Mouse (Mus musculus) heart, embryonic 16.5 days (tissue): ENCODE data around the gene Taok3. TPM values are rescaled to one million over a fixed set of nuclear protein-coding genes. Genes with fewer than 3 reads are reported as not detected.

Experiments
- ATAC-seq: fragments of 200-750 bp; cut with Nextera tagmentation; replicated peaks from 2 replicates; pipeline ENCODE4 v1.8.0; 2017; ENCODE audit warnings: moderate number of reproducible peaks; ENCODE audit not compliant: insufficient read depth, low FRiP score; ENCODE audit errors: extremely low read depth
- H3K27ac ChIP-seq: fragments of 300-500 bp; sonication (generic); 2 replicates; pipeline ENCODE4 v1.5.1; 2014; ENCODE audit warnings: mild to moderate bottlenecking, low read length, control low read depth, moderate library complexity
- H3K27me3 ChIP-seq: fragments of 300-500 bp; sonication (generic); 2 replicates; pipeline ENCODE4 v1.6.1; 2014; ENCODE audit warnings: low read length, mixed read lengths; ENCODE audit not compliant: control insufficient read depth, insufficient read depth
- H3K36me3 ChIP-seq: fragments of 300-500 bp; sonication (generic); 2 replicates; pipeline ENCODE4 v1.6.1; 2014; ENCODE audit not compliant: control insufficient read depth, insufficient read depth
- H3K4me1 ChIP-seq: fragments of 300-500 bp; sonication (generic); 2 replicates; pipeline ENCODE4 v1.6.1; 2014; ENCODE audit warnings: low read length, mixed read lengths; ENCODE audit not compliant: control insufficient read depth, insufficient read depth
- H3K4me2 ChIP-seq: fragments of 300-500 bp; sonication (generic); 2 replicates; pipeline ENCODE4 v1.6.1; 2014; ENCODE audit warnings: low read depth, mild to moderate bottlenecking, control low read depth, low read length
- H3K4me3 ChIP-seq: fragments of 300-500 bp; sonication (generic); 2 replicates; pipeline ENCODE4 v1.5.1; 2014; ENCODE audit warnings: mild to moderate bottlenecking, control low read depth, low read length
- H3K9ac ChIP-seq: fragments of 300-500 bp; sonication (generic); 2 replicates; pipeline ENCODE4 v1.6.1; 2014; ENCODE audit warnings: low read length, control low read depth
- H3K9me3 ChIP-seq: fragments of 300-500 bp; sonication (generic); replicated peaks from 2 replicates; pipeline ENCODE4 v1.6.1; 2016; ENCODE audit warnings: low read length; ENCODE audit not compliant: control insufficient read depth
- WGBS: fragments of 180-500 bp; shearing (Covaris S2); extraction: QIAGEN DNeasy Blood & Tissue Kit; methylation state at CpG from one replicate; pipeline ENCODE4 v1.1.7; 2014; 5-methylcytosine and 5-hydroxymethylcytosine counted together
- polyA plus RNA-seq: library from polyadenylated mRNA; unstranded; fragments of >200 nt; fragmentation: Nextera tagmentation; extraction: Ambion mirVana; gene quantifications from 2 replicates; pipeline ENCODE4 v1.2.1, GENCODE M21; 2015

The Taok3 gene
- polyA plus RNA-seq, 1 experiment from 2014 or later = 19.2 TPM

DNA sequence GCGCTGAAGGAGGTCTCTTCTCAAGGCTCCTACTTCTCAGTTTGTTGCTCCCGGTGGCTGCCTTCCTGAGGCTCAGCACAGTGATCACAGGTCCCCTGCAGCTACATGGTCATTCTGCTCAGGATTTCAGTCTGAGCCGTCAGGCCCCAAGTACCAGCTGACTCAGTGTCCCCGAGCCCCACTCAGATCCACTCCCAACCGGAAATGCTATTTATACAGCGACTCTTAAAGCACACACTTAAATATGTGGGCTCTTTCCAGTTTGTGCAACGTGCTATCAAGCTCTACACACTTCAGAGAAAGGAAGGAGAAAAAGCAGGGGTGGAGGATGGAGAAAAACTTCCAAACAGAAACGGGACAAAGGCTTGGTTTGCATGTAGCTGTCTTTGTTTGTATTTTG lies 56.0 kb downstream of the Taok3 start:
- Histone ChIP-seq H3K4me1 (no peaks in the 10 kb centered on the region), H3K4me2 (no peak overlapping the region), H3K9me3 (no peaks in the 10 kb centered on the region), H3K36me3 (no peaks in the 10 kb centered on the region), H3K27me3 (no peaks in the 10 kb centered on the region), H3K4me3 (no peak overlapping the region), H3K27ac (no peak overlapping the region), H3K9ac (no peak overlapping the region)
- WGBS = 47% methylated on average over 8 of the region's 8 CpGs
- ATAC-seq = no peak

GRCm38 (mm10) chr5:117178079-117178478 lies 58.1 kb downstream of the Taok3 start:
- 50% methylated on average over 6 of the region's 6 CpGs for WGBS
- H3K27ac ChIP-seq = no peak overlapping the region
- H3K27me3 ChIP-seq = no peaks in the 10 kb centered on the region
- ATAC-seq = no peak
- no peaks in the 10 kb centered on the region for H3K9me3 ChIP-seq
- H3K4me3 ChIP-seq = no peak overlapping the region
- H3K36me3 ChIP-seq = no peaks in the 10 kb centered on the region
- H3K4me2 ChIP-seq = no peak overlapping the region
- H3K4me1 ChIP-seq = no peaks in the 10 kb centered on the region
- H3K9ac ChIP-seq = no peak overlapping the region

DNA sequence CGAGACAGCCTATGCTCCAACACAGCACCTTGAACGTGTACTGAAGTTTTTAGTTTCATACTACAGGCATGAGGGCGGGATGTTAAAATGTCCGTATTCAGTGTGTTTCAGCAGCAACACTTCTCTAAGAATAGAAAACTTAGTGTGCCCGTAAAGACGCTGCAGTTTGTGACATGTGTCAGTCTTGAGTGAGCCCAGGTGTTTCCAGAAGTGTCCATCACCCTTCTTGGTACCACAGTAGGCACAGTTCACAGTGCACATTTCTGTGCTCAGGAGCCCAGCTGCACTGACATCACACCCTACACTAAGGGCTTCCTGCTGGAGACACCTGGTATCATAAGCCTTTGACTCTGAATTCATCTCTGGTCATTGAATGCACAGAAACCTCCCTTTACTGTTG lies 58.6 kb downstream of the Taok3 start:
- ATAC-seq = no peak
- H3K4me1 ChIP-seq = no peaks in the 10 kb centered on the region
- no peak overlapping the region for H3K9ac ChIP-seq
- H3K36me3 ChIP-seq = no peaks in the 10 kb centered on the region
- no peak overlapping the region for H3K27ac ChIP-seq
- H3K9me3 ChIP-seq = no peaks in the 10 kb centered on the region
- 56% methylated on average over 6 of the region's 6 CpGs for WGBS
- H3K4me2 ChIP-seq = no peak overlapping the region
- H3K27me3 ChIP-seq = no peaks in the 10 kb centered on the region
- H3K4me3 ChIP-seq = no peak overlapping the region

DNA sequence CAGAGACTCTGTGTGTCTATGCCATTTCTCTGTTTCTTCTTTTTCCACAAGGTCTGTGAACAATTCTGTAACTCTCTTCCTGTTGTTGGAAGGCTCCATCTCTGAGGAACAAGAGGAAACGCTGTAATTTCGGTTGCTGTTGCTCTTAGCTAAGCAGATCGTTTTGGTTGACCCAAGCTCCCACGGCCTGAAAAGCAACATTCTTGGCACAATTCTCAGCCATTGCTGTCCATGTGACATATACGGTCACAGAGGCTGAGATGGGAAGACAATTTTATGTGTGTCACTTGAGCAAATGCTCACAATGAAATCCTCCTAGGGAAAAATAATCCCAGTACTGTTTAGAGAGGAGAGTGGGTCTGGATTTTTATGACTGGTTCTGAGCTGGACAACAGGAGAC lies 62.0 kb downstream of the Taok3 start:
- no peak for ATAC-seq

GRCm38 (mm10) chr5:117182411-117182810 lies 62.5 kb downstream of the Taok3 start:
- Histone ChIP-seq H3K27me3 (no peaks in the 10 kb centered on the region), H3K27ac (0 out of 2 replicates have a peak overlapping the region, but pooled peaks have one; percentile 5), H3K9ac (no peak overlapping the region), H3K4me1 (no peaks in the 10 kb centered on the region), H3K9me3 (peaks cover 10% of the 10 kb centered on the region), H3K36me3 (peaks cover 17% of the 10 kb centered on the region), H3K4me2 (no peak overlapping the region), H3K4me3 (no peak overlapping the region)
- WGBS = 80% methylated on average over 3 of the region's 3 CpGs
- ATAC-seq = no peak

More for the DNA sequence above, 62.0 kb downstream of the Taok3 start:
- Histone ChIP-seq H3K27ac (0 out of 2 replicates have a peak overlapping the region, but pooled peaks have one; percentile 5), H3K4me2 (no peak overlapping the region), H3K27me3 (no peaks in the 10 kb centered on the region), H3K4me3 (no peak overlapping the region), H3K4me1 (no peaks in the 10 kb centered on the region), H3K36me3 (peaks cover 17% of the 10 kb centered on the region), H3K9me3 (peaks cover 10% of the 10 kb centered on the region), H3K9ac (no peak overlapping the region)
- WGBS = 65% methylated on average over 5 of the region's 5 CpGs

DNA sequence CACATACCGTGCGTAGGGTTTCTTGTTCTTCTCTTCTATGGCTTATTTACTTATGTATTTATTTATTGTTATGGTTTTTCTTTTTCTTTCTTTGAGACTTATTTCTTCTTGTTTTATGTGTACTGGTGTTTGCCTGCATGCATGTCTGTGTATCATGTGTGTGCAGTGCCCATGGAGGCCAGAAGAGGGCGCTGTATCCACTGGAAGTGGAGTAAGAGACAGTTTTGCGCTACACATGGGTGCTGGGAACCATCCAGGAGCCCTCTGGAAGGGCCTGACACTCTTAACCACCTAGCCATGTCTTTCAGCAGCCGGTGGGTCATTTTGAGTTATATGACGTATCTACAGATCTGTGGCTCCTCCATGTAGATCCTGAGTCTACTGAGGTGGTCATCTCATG lies 64.9 kb downstream of the Taok3 start:
- no peak for ATAC-seq
- Histone ChIP-seq H3K27ac (no peak overlapping the region), H3K9me3 (peaks cover 10% of the 10 kb centered on the region), H3K36me3 (peaks cover 19% of the 10 kb centered on the region), H3K4me3 (no peak overlapping the region), H3K4me2 (no peak overlapping the region), H3K4me1 (no peaks in the 10 kb centered on the region), H3K27me3 (no peaks in the 10 kb centered on the region), H3K9ac (no peak overlapping the region)
- 85% methylated on average over 6 of the region's 6 CpGs for WGBS

DNA sequence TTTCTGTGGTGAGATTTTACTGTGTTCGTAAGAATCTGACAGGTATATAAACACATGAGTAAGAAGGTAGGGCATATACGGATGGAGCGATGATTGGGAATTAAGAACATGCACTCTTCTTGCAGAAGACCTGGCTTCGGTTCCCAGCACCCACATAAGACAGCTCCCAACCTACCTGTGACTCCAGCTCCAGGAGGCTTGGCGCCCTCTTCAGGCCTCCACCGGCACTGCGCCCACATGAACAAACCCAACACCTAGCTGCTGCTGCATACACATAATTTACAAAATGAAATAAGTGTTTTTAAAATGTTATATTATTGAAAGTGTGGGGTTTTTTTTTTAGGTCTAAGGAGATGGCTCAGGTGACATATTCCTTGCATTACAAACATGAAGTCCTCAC lies 65.7 kb downstream of the Taok3 start:
- Histone ChIP-seq H3K27me3 (no peaks in the 10 kb centered on the region), H3K4me1 (no peaks in the 10 kb centered on the region), H3K36me3 (peaks cover 19% of the 10 kb centered on the region), H3K9ac (no peak overlapping the region), H3K27ac (no peak overlapping the region), H3K4me2 (no peak overlapping the region), H3K9me3 (peaks cover 10% of the 10 kb centered on the region), H3K4me3 (no peak overlapping the region)
- WGBS = 94% methylated on average over 7 of the region's 7 CpGs
- no peak for ATAC-seq

DNA sequence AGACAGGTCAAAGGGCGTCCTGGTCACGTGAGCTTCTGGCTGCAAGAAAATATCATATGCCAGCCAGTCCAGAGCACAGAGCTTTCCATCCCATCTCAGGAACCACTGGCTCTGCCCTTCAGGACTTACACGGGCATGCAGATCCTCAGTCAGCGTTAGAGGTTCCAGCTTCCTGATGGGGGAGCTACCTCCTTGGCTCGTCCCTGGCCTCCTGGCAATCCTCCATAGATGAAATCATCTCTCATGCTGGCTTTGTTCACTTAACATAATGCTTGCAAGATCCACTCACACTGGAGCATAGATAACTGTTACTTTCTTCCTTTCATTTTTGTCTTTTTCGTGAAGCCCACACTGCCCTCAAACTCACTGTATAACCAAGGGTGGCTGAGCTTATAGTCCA lies 72.1 kb downstream of the Taok3 start:
- no peak overlapping the region for H3K9ac ChIP-seq
- WGBS = 77% methylated on average over 6 of the region's 6 CpGs
- H3K4me1 ChIP-seq = peaks cover 6% of the 10 kb centered on the region
- no peak overlapping the region for H3K27ac ChIP-seq
- no peak overlapping the region for H3K4me2 ChIP-seq
- H3K27me3 ChIP-seq = no peaks in the 10 kb centered on the region
- H3K9me3 ChIP-seq = no peaks in the 10 kb centered on the region
- 0 out of 2 replicates have a peak, but pooled peaks cover 2% of the 10 kb centered on the region for H3K36me3 ChIP-seq
- ATAC-seq = no peak
- no peak overlapping the region for H3K4me3 ChIP-seq

DNA sequence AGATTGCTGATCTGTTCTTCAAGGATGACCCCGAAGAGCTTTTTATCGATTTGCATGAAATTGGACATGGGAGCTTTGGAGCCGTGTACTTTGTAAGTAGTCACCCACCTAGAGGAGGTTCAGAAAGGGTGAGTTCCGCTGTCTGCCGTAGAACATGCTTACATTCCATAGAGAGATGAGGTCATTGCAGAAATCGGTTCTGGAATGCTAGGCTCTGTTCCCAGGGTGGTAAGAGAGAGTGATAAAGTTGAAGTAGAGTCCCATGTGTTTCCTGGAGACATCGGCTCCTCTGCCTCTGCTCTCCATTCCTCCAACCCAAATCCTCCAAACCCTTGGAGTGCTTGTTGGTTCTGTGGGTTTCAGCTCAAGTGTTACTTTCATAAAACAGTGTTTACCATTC lies 73.8 kb downstream of the Taok3 start:
- peaks cover 6% of the 10 kb centered on the region for H3K4me1 ChIP-seq
- no peak overlapping the region for H3K27ac ChIP-seq
- peaks cover 3% of the 10 kb centered on the region for H3K36me3 ChIP-seq
- peak overlapping the region; percentile 3; the same call in 1 of the 2 replicates for H3K4me2 ChIP-seq
- no peaks in the 10 kb centered on the region for H3K27me3 ChIP-seq
- no peak overlapping the region for H3K9ac ChIP-seq
- no peak overlapping the region for H3K4me3 ChIP-seq
- peak; percentile 52; the same call in 1 of the 2 replicates for ATAC-seq
- WGBS = 46% methylated on average over 7 of the region's 7 CpGs
- H3K9me3 ChIP-seq = peaks cover 3% of the 10 kb centered on the region; the same call in 1 of the 2 replicates
